Mouse (Mus musculus): ENCODE data around the gene Armcx4. TPM values are rescaled to one million over a fixed set of nuclear protein-coding genes. Genes with fewer than 3 reads are reported as not detected.
A peak's percentile ranks its signal among the peaks of the same experiment; 100 is the strongest.

Gene Armcx4
- 13.8 and 15.5 TPM in 2 replicates for polyA plus RNA-seq (2012; rRNA removed)

GRCm38 (mm10) chrX:134686267-134686666 is at the start of gene Armcx4:
Armcx4 (plus strand) TSS chrX:134686519.
- H3K4me1 ChIP-seq (ENCODE audit: control insufficient read depth, insufficient read depth, low read length): peaks cover 1% of the 10 kb centered on the region; the same call in 1 of the 2 replicates

GRCm38 (mm10) chrX:134641000-134641760 is 45.1 kb upstream of the Armcx4 start:
- no peak overlapping the region for H3K4me3 ChIP-seq (ENCODE audit: insufficient read depth, low read length)
- no peaks in the 10 kb centered on the region for H3K4me1 ChIP-seq (ENCODE audit: control insufficient read depth, insufficient read depth, low read length)
- H3K27ac ChIP-seq (ENCODE audit: insufficient read depth, low read length): no peak overlapping the region
- TF ChIP-seq CTCF (IDR thresholded peaks at IDR 0.05; ENCODE audit: extremely low read depth, insufficient read depth, low read length): no peak
- no peak for TF ChIP-seq POLR2A (IDR thresholded peaks at IDR 0.05; ENCODE audit: extremely low read depth, insufficient read depth, low read length)

More at GRCm38 (mm10) chrX:134686267-134686666, at the start of gene Armcx4:
- peak within 1 kb of the TSS; percentile 59; the same call in 1 of the 2 replicates for H3K27ac ChIP-seq (ENCODE audit: insufficient read depth, low read length)
- peak within 1 kb of the TSS; percentile 52 for H3K4me3 ChIP-seq (ENCODE audit: insufficient read depth, low read length)
- TF ChIP-seq CTCF (IDR thresholded peaks at IDR 0.05; ENCODE audit: extremely low read depth, insufficient read depth, low read length) (no peak), POLR2A (IDR thresholded peaks at IDR 0.05; ENCODE audit: extremely low read depth, insufficient read depth, low read length) (peak; percentile 54; the same call in 1 of the 2 replicates)

- no peak overlapping the region for H3K27ac ChIP-seq (ENCODE audit: insufficient read depth, low read length)
- TF ChIP-seq POLR2A (IDR thresholded peaks at IDR 0.05; ENCODE audit: extremely low read depth, insufficient read depth, low read length) (no peak), CTCF (IDR thresholded peaks at IDR 0.05; ENCODE audit: extremely low read depth, insufficient read depth, low read length) (no peak)
- H3K4me3 ChIP-seq (ENCODE audit: insufficient read depth, low read length): no peak overlapping the region
- H3K4me1 ChIP-seq (ENCODE audit: control insufficient read depth, insufficient read depth, low read length): no peaks in the 10 kb centered on the region
Measured at GRCm38 (mm10) chrX:134646338-134646737, 40.0 kb upstream of the Armcx4 start.

- Histone ChIP-seq H3K4me3 (ENCODE audit: insufficient read depth, low read length) (no peak overlapping the region), H3K27ac (ENCODE audit: insufficient read depth, low read length) (no peak overlapping the region), H3K4me1 (ENCODE audit: control insufficient read depth, insufficient read depth, low read length) (no peaks in the 10 kb centered on the region)
- TF ChIP-seq POLR2A (IDR thresholded peaks at IDR 0.05; ENCODE audit: extremely low read depth, insufficient read depth, low read length) (no peak), CTCF (IDR thresholded peaks at IDR 0.05; ENCODE audit: extremely low read depth, insufficient read depth, low read length) (no peak)
Measured at GRCm38 (mm10) chrX:134647421-134647820, 38.9 kb upstream of the Armcx4 start.

GRCm38 (mm10) chrX:134648031-134648692 is 38.2 kb upstream of the Armcx4 start:
- Histone ChIP-seq H3K4me1 (ENCODE audit: control insufficient read depth, insufficient read depth, low read length) (no peaks in the 10 kb centered on the region), H3K4me3 (ENCODE audit: insufficient read depth, low read length) (no peak overlapping the region), H3K27ac (ENCODE audit: insufficient read depth, low read length) (no peak overlapping the region)
- TF ChIP-seq CTCF (IDR thresholded peaks at IDR 0.05; ENCODE audit: extremely low read depth, insufficient read depth, low read length): peak; percentile 37; the same call in 1 of the 2 replicates
- no peak for TF ChIP-seq POLR2A (IDR thresholded peaks at IDR 0.05; ENCODE audit: extremely low read depth, insufficient read depth, low read length)

- Histone ChIP-seq H3K4me1 (ENCODE audit: control insufficient read depth, insufficient read depth, low read length) (no peaks in the 10 kb centered on the region), H3K27ac (ENCODE audit: insufficient read depth, low read length) (no peak overlapping the region), H3K4me3 (ENCODE audit: insufficient read depth, low read length) (no peak overlapping the region)
- TF ChIP-seq POLR2A (IDR thresholded peaks at IDR 0.05; ENCODE audit: extremely low read depth, insufficient read depth, low read length): no peak
- TF ChIP-seq CTCF (IDR thresholded peaks at IDR 0.05; ENCODE audit: extremely low read depth, insufficient read depth, low read length): no peak
Measured at GRCm38 (mm10) chrX:134652061-134652460, 34.3 kb upstream of the Armcx4 start.

- H3K27ac ChIP-seq (ENCODE audit: insufficient read depth, low read length): no peak overlapping the region
- H3K4me3 ChIP-seq (ENCODE audit: insufficient read depth, low read length): no peak overlapping the region
- TF ChIP-seq POLR2A (IDR thresholded peaks at IDR 0.05; ENCODE audit: extremely low read depth, insufficient read depth, low read length): no peak
- TF ChIP-seq CTCF (IDR thresholded peaks at IDR 0.05; ENCODE audit: extremely low read depth, insufficient read depth, low read length): no peak
- H3K4me1 ChIP-seq (ENCODE audit: control insufficient read depth, insufficient read depth, low read length): no peaks in the 10 kb centered on the region
Measured at GRCm38 (mm10) chrX:134661586-134661985, 24.7 kb upstream of the Armcx4 start.

- TF ChIP-seq CTCF (IDR thresholded peaks at IDR 0.05; ENCODE audit: extremely low read depth, insufficient read depth, low read length) (no peak), POLR2A (IDR thresholded peaks at IDR 0.05; ENCODE audit: extremely low read depth, insufficient read depth, low read length) (no peak)
- Histone ChIP-seq H3K4me1 (ENCODE audit: control insufficient read depth, insufficient read depth, low read length) (no peaks in the 10 kb centered on the region), H3K4me3 (ENCODE audit: insufficient read depth, low read length) (no peak overlapping the region), H3K27ac (ENCODE audit: insufficient read depth, low read length) (no peak overlapping the region)
Measured at GRCm38 (mm10) chrX:134675022-134675421, 11.3 kb upstream of the Armcx4 start.

GRCm38 (mm10) chrX:134675959-134676358 is 10.4 kb upstream of the Armcx4 start:
- no peaks in the 10 kb centered on the region for H3K4me1 ChIP-seq (ENCODE audit: control insufficient read depth, insufficient read depth, low read length)
- no peak overlapping the region for H3K27ac ChIP-seq (ENCODE audit: insufficient read depth, low read length)
- TF ChIP-seq CTCF (IDR thresholded peaks at IDR 0.05; ENCODE audit: extremely low read depth, insufficient read depth, low read length) (no peak), POLR2A (IDR thresholded peaks at IDR 0.05; ENCODE audit: extremely low read depth, insufficient read depth, low read length) (no peak)
- no peak overlapping the region for H3K4me3 ChIP-seq (ENCODE audit: insufficient read depth, low read length)

All from cortical plate, adult 2 months (tissue).